Mouse (Mus musculus) olfactory bulb, adult 2 months (tissue): ENCODE measurements around the gene Entpd1.

Experiments used
- CTCF ChIP-seq: fragments of 200-500 bp; IDR thresholded peaks from 2 replicates; pipeline ENCODE4 v1.5.1; 2012; ENCODE audit warnings: low read depth, mild to moderate bottlenecking, low read length, moderate library complexity; ENCODE audit not compliant: insufficient read depth
- POLR2A ChIP-seq: fragments of 200-500 bp; IDR thresholded peaks from 2 replicates; pipeline ENCODE4 v1.6.1; 2012; ENCODE audit warnings: mild to moderate bottlenecking, low read depth, low read length, moderate library complexity; ENCODE audit not compliant: insufficient read depth

- no peak for TF ChIP-seq CTCF
- no peak for TF ChIP-seq POLR2A
These were observed 27.7 kb downstream of the Entpd1 start for GRCm38 (mm10) chr19:40639729-40640304.
